Mouse (Mus musculus) heart, embryonic 16.5 days (tissue): ENCODE results near the gene Dlk1. TPM values are rescaled to one million over a fixed set of nuclear protein-coding genes. Genes with fewer than 3 reads are reported as not detected.
"Not testable (repeated sequence)": the region's sequence is repeated elsewhere in the genome, so short reads cannot be mapped to it uniquely, and the experiment has no call there.

Experiments used
- ATAC-seq: fragments of 200-750 bp; cut with Nextera tagmentation; replicated peaks from 2 replicates; pipeline ENCODE4 v1.8.0; 2017; ENCODE audit warnings: moderate number of reproducible peaks; ENCODE audit not compliant: insufficient read depth, low FRiP score; ENCODE audit errors: extremely low read depth
- H3K27ac ChIP-seq: fragments of 300-500 bp; sonication (generic); 2 replicates; pipeline ENCODE4 v1.5.1; 2014; ENCODE audit warnings: mild to moderate bottlenecking, low read length, control low read depth, moderate library complexity
- H3K27me3 ChIP-seq: fragments of 300-500 bp; sonication (generic); 2 replicates; pipeline ENCODE4 v1.6.1; 2014; ENCODE audit warnings: low read length, mixed read lengths; ENCODE audit not compliant: control insufficient read depth, insufficient read depth
- H3K36me3 ChIP-seq: fragments of 300-500 bp; sonication (generic); 2 replicates; pipeline ENCODE4 v1.6.1; 2014; ENCODE audit not compliant: control insufficient read depth, insufficient read depth
- H3K4me1 ChIP-seq: fragments of 300-500 bp; sonication (generic); 2 replicates; pipeline ENCODE4 v1.6.1; 2014; ENCODE audit warnings: low read length, mixed read lengths; ENCODE audit not compliant: control insufficient read depth, insufficient read depth
- H3K4me2 ChIP-seq: fragments of 300-500 bp; sonication (generic); 2 replicates; pipeline ENCODE4 v1.6.1; 2014; ENCODE audit warnings: low read depth, mild to moderate bottlenecking, control low read depth, low read length
- H3K4me3 ChIP-seq: fragments of 300-500 bp; sonication (generic); 2 replicates; pipeline ENCODE4 v1.5.1; 2014; ENCODE audit warnings: mild to moderate bottlenecking, control low read depth, low read length
- H3K9ac ChIP-seq: fragments of 300-500 bp; sonication (generic); 2 replicates; pipeline ENCODE4 v1.6.1; 2014; ENCODE audit warnings: low read length, control low read depth
- H3K9me3 ChIP-seq: fragments of 300-500 bp; sonication (generic); replicated peaks from 2 replicates; pipeline ENCODE4 v1.6.1; 2016; ENCODE audit warnings: low read length; ENCODE audit not compliant: control insufficient read depth
- WGBS: fragments of 180-500 bp; shearing (Covaris S2); extraction: QIAGEN DNeasy Blood & Tissue Kit; methylation state at CpG from one replicate; pipeline ENCODE4 v1.1.7; 2014; 5-methylcytosine and 5-hydroxymethylcytosine counted together
- polyA plus RNA-seq: library from polyadenylated mRNA; unstranded; fragments of >200 nt; fragmentation: Nextera tagmentation; extraction: Ambion mirVana; gene quantifications from 2 replicates; pipeline ENCODE4 v1.2.1, GENCODE M21; 2015

The Dlk1 gene
- polyA plus RNA-seq, 1 experiment from 2014 or later = 169 TPM

DNA sequence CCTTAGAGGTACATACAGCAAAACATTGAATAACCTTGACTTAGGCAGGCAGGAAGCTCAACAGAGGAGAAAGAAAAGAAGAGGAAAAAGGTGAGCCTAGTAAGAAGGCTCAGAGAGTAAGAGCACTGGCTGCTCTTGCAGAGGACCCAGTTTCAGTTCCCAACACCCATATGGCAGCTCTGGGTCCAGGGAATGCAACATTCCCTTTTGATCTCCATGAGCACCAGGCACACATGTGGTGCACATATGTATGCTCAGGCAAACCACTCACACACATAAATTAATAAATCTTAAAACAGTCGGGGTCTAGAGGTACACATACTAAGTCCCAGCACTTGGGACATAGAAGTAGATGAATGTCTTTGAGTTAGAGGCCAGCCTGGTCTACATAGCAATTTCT, 33.9 kb downstream of the Dlk1 start:
- H3K27ac ChIP-seq, H3K27me3 ChIP-seq, ATAC-seq, H3K4me2 ChIP-seq, H3K9ac ChIP-seq, H3K4me1 ChIP-seq, H3K36me3 ChIP-seq, H3K9me3 ChIP-seq, H3K4me3 ChIP-seq: not testable (repeated sequence)
- 58% methylated on average over 1 of the region's 1 CpGs for WGBS

GRCm38 (mm10) chr12:109491701-109492100, 39.1 kb downstream of the Dlk1 start:
- 67% methylated on average over 3 of the region's 3 CpGs for WGBS
- no peaks in the 10 kb centered on the region for H3K4me1 ChIP-seq
- no peak overlapping the region for H3K4me3 ChIP-seq
- no peak overlapping the region for H3K4me2 ChIP-seq
- no peaks in the 10 kb centered on the region for H3K9me3 ChIP-seq
- H3K27ac ChIP-seq = no peak overlapping the region
- H3K36me3 ChIP-seq = no peaks in the 10 kb centered on the region
- H3K9ac ChIP-seq = no peak overlapping the region
- H3K27me3 ChIP-seq = no peaks in the 10 kb centered on the region
- ATAC-seq = no peak

GRCm38 (mm10) chr12:109493381-109493780, 40.8 kb downstream of the Dlk1 start:
- H3K27ac ChIP-seq = no peak overlapping the region
- H3K4me2 ChIP-seq = no peak overlapping the region
- H3K4me3 ChIP-seq = no peak overlapping the region
- H3K4me1 ChIP-seq = no peaks in the 10 kb centered on the region
- ATAC-seq = no peak
- H3K9ac ChIP-seq = no peak overlapping the region
- H3K36me3 ChIP-seq = no peaks in the 10 kb centered on the region
- WGBS = 89% methylated on average over 9 of the region's 9 CpGs
- H3K9me3 ChIP-seq = no peaks in the 10 kb centered on the region
- no peaks in the 10 kb centered on the region for H3K27me3 ChIP-seq

GRCm38 (mm10) chr12:109495016-109495644, 42.5 kb downstream of the Dlk1 start:
- ATAC-seq = no peak
- Histone ChIP-seq H3K4me3 (no peak overlapping the region), H3K27ac (no peak overlapping the region), H3K9ac (no peak overlapping the region), H3K4me2 (no peak overlapping the region), H3K27me3 (no peaks in the 10 kb centered on the region), H3K9me3 (no peaks in the 10 kb centered on the region), H3K4me1 (no peaks in the 10 kb centered on the region), H3K36me3 (no peaks in the 10 kb centered on the region)
- 72% methylated on average over 20 of the region's 20 CpGs for WGBS

DNA sequence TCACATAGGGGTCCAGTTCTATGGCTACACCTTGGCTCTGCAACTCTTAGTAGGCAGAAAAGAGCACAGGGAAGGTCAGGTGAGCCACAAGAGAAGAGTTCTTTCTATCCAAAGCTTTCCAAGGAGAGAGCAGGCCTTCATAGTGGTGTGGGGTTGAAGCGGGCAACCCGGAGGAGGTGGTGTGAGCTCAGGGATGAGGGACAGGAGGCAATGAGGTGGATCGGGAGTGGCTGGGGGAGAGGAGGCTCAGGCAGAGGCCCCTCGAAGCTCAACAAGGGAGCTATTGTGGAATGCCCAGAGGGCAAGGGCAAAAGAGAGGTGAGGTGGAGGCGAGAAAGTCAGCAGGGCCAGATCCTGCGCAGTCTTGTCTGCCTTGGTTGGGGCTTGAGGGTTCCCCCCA, 43.8 kb downstream of the Dlk1 start:
- 65% methylated on average over 6 of the region's 6 CpGs for WGBS
- no peak overlapping the region for H3K27ac ChIP-seq
- no peaks in the 10 kb centered on the region for H3K4me1 ChIP-seq
- H3K36me3 ChIP-seq = no peaks in the 10 kb centered on the region
- no peaks in the 10 kb centered on the region for H3K27me3 ChIP-seq
- H3K4me2 ChIP-seq = no peak overlapping the region
- no peak for ATAC-seq
- H3K9ac ChIP-seq = no peak overlapping the region
- no peak overlapping the region for H3K4me3 ChIP-seq
- no peaks in the 10 kb centered on the region for H3K9me3 ChIP-seq

GRCm38 (mm10) chr12:109500992-109501391, 48.4 kb downstream of the Dlk1 start:
- 37% methylated on average over 4 of the region's 4 CpGs for WGBS
- H3K9ac ChIP-seq = no peak overlapping the region

DNA sequence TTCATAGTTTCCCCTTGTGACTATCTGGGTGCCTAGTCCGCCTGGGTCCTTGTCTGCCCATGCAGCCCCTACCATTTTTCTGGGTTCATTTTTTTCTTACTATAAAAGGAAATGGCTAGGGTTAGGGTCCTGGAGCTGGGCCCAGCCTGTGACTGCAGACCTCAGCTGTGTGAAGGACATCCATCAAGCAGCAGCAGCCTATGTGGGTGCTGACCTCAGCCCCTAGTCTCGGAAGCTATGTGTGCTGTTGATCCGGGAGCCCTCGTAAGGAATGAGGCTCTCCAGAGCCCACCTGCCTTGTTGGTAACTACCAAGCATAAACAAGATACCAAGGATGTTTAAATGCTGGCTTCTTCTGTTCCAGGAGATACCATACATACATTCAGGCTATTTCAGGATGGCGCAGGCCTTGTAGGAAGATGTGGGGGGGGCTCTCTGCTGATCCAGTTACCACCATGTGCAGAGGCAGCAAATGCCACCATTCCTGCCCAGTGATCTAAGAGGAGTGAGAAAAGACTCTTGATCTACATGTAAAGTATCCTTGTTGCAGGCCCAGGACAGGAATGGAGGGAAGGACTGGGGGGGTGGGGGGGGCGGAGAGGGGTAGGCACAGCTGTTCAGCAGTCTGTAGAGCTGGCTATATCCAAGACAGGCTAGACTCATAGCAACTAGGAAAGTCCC, 49.9 kb downstream of the Dlk1 start:
- no peak overlapping the region for H3K4me3 ChIP-seq
- no peaks in the 10 kb centered on the region for H3K9me3 ChIP-seq
- no peak overlapping the region for H3K9ac ChIP-seq
- H3K4me2 ChIP-seq = no peak overlapping the region
- H3K27me3 ChIP-seq = no peaks in the 10 kb centered on the region
- whole genome bisulfite sequencing = 76% methylated on average over 6 of the region's 6 CpGs
- no peak overlapping the region for H3K27ac ChIP-seq
- no peak for ATAC-seq
- H3K36me3 ChIP-seq = no peaks in the 10 kb centered on the region
- H3K4me1 ChIP-seq = no peaks in the 10 kb centered on the region

More at GRCm38 (mm10) chr12:109500992-109501391, 48.4 kb downstream of the Dlk1 start:
- no peak for ATAC-seq
- H3K4me1 ChIP-seq = no peaks in the 10 kb centered on the region
- no peak overlapping the region for H3K27ac ChIP-seq
- H3K9me3 ChIP-seq = no peaks in the 10 kb centered on the region
- H3K4me3 ChIP-seq = no peak overlapping the region
- no peaks in the 10 kb centered on the region for H3K36me3 ChIP-seq
- no peak overlapping the region for H3K4me2 ChIP-seq
- H3K27me3 ChIP-seq = no peaks in the 10 kb centered on the region

- Histone ChIP-seq H3K27ac (no peak overlapping the region), H3K4me2 (no peak overlapping the region), H3K27me3 (0 out of 2 replicates have a peak, but pooled peaks cover 3% of the 10 kb centered on the region), H3K36me3 (no peaks in the 10 kb centered on the region), H3K9me3 (no peaks in the 10 kb centered on the region), H3K4me3 (no peak overlapping the region), H3K4me1 (peaks cover 2% of the 10 kb centered on the region; the same call in 1 of the 2 replicates), H3K9ac (no peak overlapping the region)
- WGBS = 77% methylated on average over 11 of the region's 11 CpGs
- ATAC-seq = no peak
Measured at GRCm38 (mm10) chr12:109507693-109508092, 55.1 kb downstream of the Dlk1 start.
